Mouse (Mus musculus): ENCODE measurements around the gene Chst4. TPM values are rescaled to one million over a fixed set of nuclear protein-coding genes. Genes with fewer than 3 reads are reported as not detected.
"Not testable (repeated sequence)": the region's sequence is repeated elsewhere in the genome, so short reads cannot be mapped to it uniquely, and the experiment has no call there.

Chst4 gene
- polyA plus RNA-seq, 2 experiments, result not detected

GRCm38 (mm10) chr8:110034331-110034730 lies 5.2 kb downstream of the Chst4 start:
- no peaks in the 10 kb centered on the region for H3K9me3 ChIP-seq (ENCODE audit: control insufficient read depth, low read length)
- H3K4me2 ChIP-seq (ENCODE audit: low read depth), result no peak overlapping the region
- H3K27me3 ChIP-seq (ENCODE audit: control insufficient read depth, insufficient read depth, low read length), result no peaks in the 10 kb centered on the region
- H3K9ac ChIP-seq (replicated peaks), result no peak overlapping the region
- no peak for DNase-seq (ENCODE audit: low read depth in 3 of 3, low spot score in 3 of 3)
- no peak overlapping the region for H3K4me3 ChIP-seq (ENCODE audit: insufficient read depth in 1 of 2, low read depth in 2 of 2, low read length in 2 of 2)
- no peak overlapping the region for H3K27ac ChIP-seq
- no peak for ATAC-seq (ENCODE audit: insufficient read depth)
- no peaks in the 10 kb centered on the region; a peak in 1 of 4 replicates for H3K4me1 ChIP-seq (replicated peaks; ENCODE audit: control insufficient read depth in 2 of 2, insufficient read depth in 2 of 2, low read length in 1 of 2)
- WGBS (ENCODE audit: insufficient replicate concordance), result 61% methylated on average over 4 of the region's 4 CpGs
- H3K36me3 ChIP-seq (replicated peaks; ENCODE audit: control insufficient read depth, insufficient read depth, low read depth), result no peaks in the 10 kb centered on the region
- TF ChIP-seq EP300 (IDR thresholded peaks at IDR 0.05; ENCODE audit: low read depth), result no peak
- TF ChIP-seq CTCF (IDR thresholded peaks at IDR 0.05; ENCODE audit: low read depth), result no peak

GRCm38 (mm10) chr8:110033771-110034170 lies 5.8 kb downstream of the Chst4 start:
- 38% methylated on average over 8 of the region's 8 CpGs for WGBS (ENCODE audit: insufficient replicate concordance)
- H3K4me1 ChIP-seq (replicated peaks; ENCODE audit: control insufficient read depth in 2 of 2, insufficient read depth in 2 of 2, low read length in 1 of 2); H3K27ac ChIP-seq; H3K36me3 ChIP-seq (replicated peaks; ENCODE audit: control insufficient read depth, insufficient read depth, low read depth); H3K4me2 ChIP-seq (ENCODE audit: low read depth); H3K4me3 ChIP-seq (ENCODE audit: insufficient read depth in 1 of 2, low read depth in 2 of 2, low read length in 2 of 2); ATAC-seq (ENCODE audit: insufficient read depth); DNase-seq (ENCODE audit: low read depth in 3 of 3, low spot score in 3 of 3); H3K9me3 ChIP-seq (ENCODE audit: control insufficient read depth, low read length); H3K27me3 ChIP-seq (ENCODE audit: control insufficient read depth, insufficient read depth, low read length); H3K9ac ChIP-seq (replicated peaks): not testable (repeated sequence)

GRCm38 (mm10) chr8:110022768-110023344 lies 16.7 kb downstream of the Chst4 start:
- Histone ChIP-seq H3K4me3 (ENCODE audit: insufficient read depth in 1 of 2, low read depth in 2 of 2, low read length in 2 of 2) (no peak overlapping the region), H3K9ac (replicated peaks) (no peak overlapping the region), H3K36me3 (replicated peaks; ENCODE audit: control insufficient read depth, insufficient read depth, low read depth) (no peaks in the 10 kb centered on the region), H3K27ac (no peak overlapping the region), H3K9me3 (ENCODE audit: control insufficient read depth, low read length) (no peaks in the 10 kb centered on the region), H3K4me1 (replicated peaks; ENCODE audit: control insufficient read depth in 2 of 2, insufficient read depth in 2 of 2, low read length in 1 of 2) (no peaks in the 10 kb centered on the region), H3K27me3 (ENCODE audit: control insufficient read depth, insufficient read depth, low read length) (no peaks in the 10 kb centered on the region), H3K4me2 (ENCODE audit: low read depth) (no peak overlapping the region)
- DNase-seq (ENCODE audit: low read depth in 3 of 3, low spot score in 3 of 3) (no peak), ATAC-seq (ENCODE audit: insufficient read depth) (no peak)
- TF ChIP-seq CTCF (IDR thresholded peaks at IDR 0.05; ENCODE audit: low read depth) (no peak), EP300 (IDR thresholded peaks at IDR 0.05; ENCODE audit: low read depth) (no peak)
- 77% methylated on average over 10 of the region's 10 CpGs for WGBS (ENCODE audit: insufficient replicate concordance)

GRCm38 (mm10) chr8:110022081-110022480 lies 17.5 kb downstream of the Chst4 start:
- Histone ChIP-seq H3K4me1 (replicated peaks; ENCODE audit: control insufficient read depth in 2 of 2, insufficient read depth in 2 of 2, low read length in 1 of 2) (no peaks in the 10 kb centered on the region), H3K9me3 (ENCODE audit: control insufficient read depth, low read length) (no peaks in the 10 kb centered on the region), H3K9ac (replicated peaks) (no peak overlapping the region), H3K4me2 (ENCODE audit: low read depth) (no peak overlapping the region), H3K27ac (no peak overlapping the region), H3K36me3 (replicated peaks; ENCODE audit: control insufficient read depth, insufficient read depth, low read depth) (no peaks in the 10 kb centered on the region), H3K27me3 (ENCODE audit: control insufficient read depth, insufficient read depth, low read length) (no peaks in the 10 kb centered on the region), H3K4me3 (ENCODE audit: insufficient read depth in 1 of 2, low read depth in 2 of 2, low read length in 2 of 2) (no peak overlapping the region)
- WGBS (ENCODE audit: insufficient replicate concordance), result 49% methylated on average over 6 of the region's 6 CpGs
- DNase-seq (ENCODE audit: low read depth in 3 of 3, low spot score in 3 of 3) (no peak), ATAC-seq (ENCODE audit: insufficient read depth) (no peak)
- TF ChIP-seq CTCF (IDR thresholded peaks at IDR 0.05; ENCODE audit: low read depth) (no peak), EP300 (IDR thresholded peaks at IDR 0.05; ENCODE audit: low read depth) (no peak)

- no peak overlapping the region for H3K27ac ChIP-seq
- TF ChIP-seq EP300 (IDR thresholded peaks at IDR 0.05; ENCODE audit: low read depth), result no peak
- peak; percentile 78 for TF ChIP-seq CTCF (IDR thresholded peaks at IDR 0.05; ENCODE audit: low read depth)
- no peak overlapping the region for H3K9ac ChIP-seq (replicated peaks)
- H3K4me1 ChIP-seq (replicated peaks; ENCODE audit: control insufficient read depth in 2 of 2, insufficient read depth in 2 of 2, low read length in 1 of 2), result no peaks in the 10 kb centered on the region
- H3K4me2 ChIP-seq (ENCODE audit: low read depth), result no peak overlapping the region
- ATAC-seq (ENCODE audit: insufficient read depth) (no peak), DNase-seq (ENCODE audit: low read depth in 3 of 3, low spot score in 3 of 3) (peak in 2 of 3 experiments; percentile 9 to 14)
- no peak overlapping the region for H3K4me3 ChIP-seq (ENCODE audit: insufficient read depth in 1 of 2, low read depth in 2 of 2, low read length in 2 of 2)
- no peaks in the 10 kb centered on the region for H3K27me3 ChIP-seq (ENCODE audit: control insufficient read depth, insufficient read depth, low read length)
- no peaks in the 10 kb centered on the region for H3K36me3 ChIP-seq (replicated peaks; ENCODE audit: control insufficient read depth, insufficient read depth, low read depth)
- WGBS (ENCODE audit: insufficient replicate concordance), result 19% methylated on average over 5 of the region's 5 CpGs
- no peaks in the 10 kb centered on the region for H3K9me3 ChIP-seq (ENCODE audit: control insufficient read depth, low read length)
These were observed 28.7 kb downstream of the Chst4 start for GRCm38 (mm10) chr8:110010868-110011267.
